Mouse (Mus musculus) MN1 (cell line): ENCODE data around the gene Theg.

Source experiments
- DNase-seq: peaks from one replicate; pipeline ENCODE4 v3.0.0-alpha.2; 2016; ENCODE audit warnings: low spot score

Theg gene

GRCm38 (mm10) chr10:79535431-79535830 is 51.7 kb downstream of the Theg start:
- no peak for DNase-seq

- DNase-seq: no peak
These were observed 52.7 kb downstream of the Theg start for GRCm38 (mm10) chr10:79534426-79534825.

DNA sequence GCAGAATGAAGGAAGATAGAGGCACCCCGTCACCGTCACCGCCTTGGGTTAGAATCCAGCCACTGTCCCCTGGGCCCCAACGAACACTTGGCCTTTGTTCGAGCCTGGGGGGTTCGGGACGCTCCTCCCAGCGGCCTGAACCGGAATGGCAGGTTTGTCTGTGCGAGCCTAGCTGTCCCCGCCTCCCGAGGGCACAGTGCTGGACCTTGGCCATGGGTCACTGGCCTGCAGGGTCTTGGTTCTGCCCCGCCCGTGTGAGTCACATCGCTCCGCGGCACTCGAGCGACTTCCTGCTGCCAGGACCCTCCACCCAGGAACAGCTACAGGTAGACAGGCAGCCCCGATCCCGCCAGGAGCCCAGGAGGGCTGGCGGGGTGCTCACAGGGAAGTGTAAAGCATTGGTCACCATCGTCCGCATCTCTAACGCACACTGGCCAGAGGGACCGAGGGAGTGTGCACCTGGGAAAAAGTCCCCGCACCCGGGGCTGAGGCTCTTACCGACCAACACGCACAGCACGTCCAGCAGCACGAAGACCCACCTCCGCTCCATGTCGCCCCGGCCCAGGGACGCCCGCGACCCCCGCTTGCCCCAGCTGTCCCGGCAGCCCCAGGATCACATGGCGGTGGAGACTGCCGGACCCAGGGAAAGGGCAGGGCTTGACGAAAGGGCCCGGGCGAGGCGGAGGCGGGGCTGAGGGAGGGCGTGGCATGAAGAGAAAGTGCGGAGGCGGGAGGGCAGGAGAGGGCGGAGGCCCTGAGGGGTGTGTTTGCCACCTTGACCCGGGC is 53.8 kb downstream of the Theg start, which contains the start of gene Plpp2:
Plpp2 (minus strand) TSS at position 671 of the 786 bp plus-strand sequence.
- peak; percentile 86 for DNase-seq

DNA sequence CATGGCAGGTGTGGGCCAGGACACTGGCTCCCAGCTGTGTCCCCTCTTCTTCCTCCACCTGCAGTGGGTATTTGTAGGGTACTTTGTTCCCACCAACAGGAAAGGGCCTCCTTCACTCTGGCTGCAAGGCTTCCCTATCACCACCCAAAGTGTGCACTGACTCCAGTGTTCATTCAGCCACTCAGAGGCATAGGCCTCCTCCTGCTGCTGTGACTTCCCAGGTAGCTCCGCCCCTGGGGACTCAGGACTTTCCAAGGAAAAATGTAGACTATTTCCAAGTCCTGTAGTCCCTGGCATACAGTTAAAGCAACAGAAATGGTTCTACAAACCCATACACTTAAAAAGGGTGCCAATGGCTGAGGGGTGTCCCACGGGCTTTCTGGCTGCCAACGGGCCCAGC is 54.5 kb downstream of the Theg start:
- no peak for DNase-seq

- no peak for DNase-seq
These were observed 55.5 kb downstream of the Theg start for GRCm38 (mm10) chr10:79531593-79531992.

GRCm38 (mm10) chr10:79530721-79531120 is 56.4 kb downstream of the Theg start:
- DNase-seq: no peak

GRCm38 (mm10) chr10:79530241-79530640 is 56.9 kb downstream of the Theg start:
- DNase-seq: no peak

GRCm38 (mm10) chr10:79528081-79528480 is 59.0 kb downstream of the Theg start:
- no peak for DNase-seq

DNA sequence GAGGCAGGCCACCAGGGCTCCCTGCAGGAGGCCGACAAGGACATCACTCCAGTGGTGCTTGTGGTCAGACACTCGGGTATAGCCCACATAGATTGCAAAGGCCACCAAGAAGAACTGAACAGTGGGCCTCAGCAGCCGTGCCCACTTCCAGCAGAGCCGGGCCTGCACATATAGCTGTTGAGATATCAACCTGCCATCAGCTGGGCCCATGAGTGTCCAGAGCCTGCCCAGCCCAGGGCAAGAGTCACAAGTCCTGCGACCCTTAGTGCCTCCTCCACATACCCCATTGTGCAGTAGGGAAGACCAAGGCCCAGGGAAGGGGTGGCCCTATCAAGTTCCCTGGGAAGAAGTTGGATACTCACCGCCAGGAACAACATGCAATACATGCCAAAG is 59.7 kb downstream of the Theg start:
- no peak for DNase-seq

DNA sequence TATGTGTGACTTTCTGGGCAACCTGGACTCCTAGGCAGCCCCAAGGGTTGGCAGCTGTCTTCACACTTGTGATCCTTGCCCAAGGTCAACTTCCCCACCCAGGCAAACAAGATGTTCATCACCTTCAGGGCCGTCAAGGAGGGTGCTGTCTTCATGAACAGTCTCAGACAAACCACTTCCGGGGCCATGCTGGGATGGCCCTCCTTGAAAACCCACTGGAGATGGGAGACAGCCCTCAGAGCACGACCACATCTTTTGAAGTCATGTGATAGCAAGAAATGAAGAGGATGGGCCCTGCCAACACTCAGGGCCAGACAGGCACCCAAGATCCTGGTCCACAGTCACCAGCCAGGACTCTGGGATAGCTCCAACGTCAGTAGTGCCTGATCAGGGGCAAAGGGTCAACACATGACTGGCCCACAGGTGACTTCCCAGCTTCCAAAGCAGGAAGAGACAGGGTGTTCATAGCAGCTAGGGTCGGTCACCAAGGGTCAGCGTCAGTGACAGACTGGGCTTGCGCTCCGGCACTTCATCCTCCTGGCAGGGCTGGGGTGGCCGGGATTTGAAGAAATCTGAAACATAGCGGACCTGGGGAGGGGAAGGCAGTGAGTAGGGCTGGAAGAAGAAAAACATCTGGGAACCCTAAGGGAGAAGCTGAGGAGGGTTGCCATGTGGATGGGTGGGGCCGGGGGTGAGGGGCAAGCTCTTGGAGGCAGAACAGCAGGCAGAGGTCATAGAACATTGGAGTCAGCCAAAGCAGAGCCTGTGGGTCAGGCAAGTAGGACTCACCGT is 60.3 kb downstream of the Theg start:
- DNase-seq: no peak
